Mouse (Mus musculus) megakaryocyte progenitor cell, adult 5-6 weeks (primary cell): Measurements from ENCODE around the gene Tmem50b. TPM values are rescaled to one million over a fixed set of nuclear protein-coding genes. Genes with fewer than 3 reads are reported as not detected.

Source experiments
- ATAC-seq: replicated peaks from 2 replicates; pipeline ENCODE4 v1.8.0; 2016; ENCODE audit warnings: mild to moderate bottlenecking, moderate TSS enrichment, inconsistent platforms; ENCODE audit not compliant: poor library complexity
- total RNA-seq, 2 experiments: library from RNA; stranded (forward) in 1 of 2; stranded (reverse) in 1 of 2; fragments of 157-497, 149-512 nt in 1 of 2; fragments of 200-1000 nt in 1 of 2; gene quantifications; 2 replicates each; pipeline versions ENCODE4 v1.2.3 to v1.2.4; 2015 to 2017

Gene Tmem50b
- total RNA-seq, 2 experiments from 2014 or later = 44.3 to 51.9 TPM

GRCm38 (mm10) chr16:91611248-91611647 lies 13.6 kb upstream of the Tmem50b start:
- ATAC-seq = peak; percentile 64

DNA sequence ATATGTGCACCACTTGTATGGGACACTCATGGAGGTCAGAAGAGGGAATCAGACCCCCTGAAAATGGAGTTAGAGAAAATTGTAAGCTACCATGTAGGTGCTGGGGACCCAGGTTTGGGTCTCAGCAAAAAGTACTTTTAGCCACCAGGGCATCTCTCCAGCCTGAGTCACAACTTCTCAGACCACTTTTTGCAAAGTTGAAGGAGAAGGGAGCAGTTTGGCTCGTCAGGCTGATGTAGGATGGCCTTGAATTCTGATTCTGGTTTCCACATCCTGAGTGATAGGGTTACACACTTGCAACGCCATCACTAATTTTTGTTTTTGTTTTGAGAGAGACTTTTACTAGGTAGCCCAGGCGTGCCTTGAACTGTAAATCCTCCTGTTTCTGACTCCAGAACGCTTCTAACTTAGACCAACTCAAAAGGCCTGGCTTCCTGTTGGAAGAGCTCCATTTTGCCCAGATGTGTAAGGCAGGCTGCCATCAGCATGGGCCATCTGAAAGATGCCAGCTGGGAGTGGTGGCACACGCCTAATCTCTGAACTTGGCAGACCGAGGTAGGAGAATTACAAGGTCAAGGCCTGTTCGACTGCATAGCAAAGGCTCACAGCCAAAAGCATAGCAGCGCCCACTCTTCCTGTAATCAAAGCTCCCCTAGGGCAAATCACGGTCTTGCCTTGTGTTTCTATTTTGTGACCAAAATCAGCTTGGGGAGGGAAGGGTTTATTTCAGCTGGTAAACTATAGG lies 12.1 kb upstream of the Tmem50b start:
- no peak for ATAC-seq

DNA sequence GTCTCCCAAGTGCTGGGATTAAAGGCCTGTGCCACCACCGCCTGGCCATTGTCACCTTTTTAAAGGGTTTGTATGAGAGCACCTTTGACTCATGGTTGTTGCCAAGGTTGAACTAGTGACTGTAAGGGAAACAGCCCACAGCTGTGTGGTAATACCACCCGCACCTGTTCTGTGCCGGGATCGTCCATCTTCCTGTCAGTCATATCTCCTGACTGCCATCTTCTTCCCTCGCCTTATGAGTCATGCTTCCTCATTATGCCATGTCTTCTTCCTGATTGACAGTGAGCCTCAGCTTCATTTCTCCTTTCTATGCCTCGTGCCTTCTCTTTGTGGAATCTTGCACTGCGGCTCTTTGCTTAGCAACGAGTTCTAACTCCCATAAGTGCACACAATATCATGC lies 9.4 kb upstream of the Tmem50b start:
- ATAC-seq = peak; percentile 86

DNA sequence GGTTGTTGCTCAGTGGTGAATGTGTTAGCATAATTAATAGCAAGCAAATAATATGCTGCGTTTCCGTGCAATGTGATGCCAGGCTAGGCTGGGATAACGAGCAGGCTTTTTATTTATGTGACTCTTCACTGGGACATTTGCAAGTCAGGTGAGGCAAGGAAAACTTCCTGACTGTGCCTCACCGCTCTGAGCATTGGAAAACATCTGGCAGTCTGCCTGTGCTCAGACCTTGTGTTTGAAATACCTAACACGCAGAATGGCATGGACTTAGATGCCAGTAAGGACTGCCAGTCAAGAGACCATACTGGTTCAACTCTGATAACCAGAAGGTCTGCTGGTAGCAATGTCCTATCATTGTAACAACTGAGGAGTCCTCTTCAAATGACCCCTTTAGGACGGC lies 7.6 kb upstream of the Tmem50b start:
- ATAC-seq = no peak

- peak; percentile 18 for ATAC-seq
These were observed 4.1 kb upstream of the Tmem50b start for GRCm38 (mm10) chr16:91601693-91602092.

- ATAC-seq = no peak
These were observed 3.5 kb upstream of the Tmem50b start for GRCm38 (mm10) chr16:91601081-91601480.

- ATAC-seq = no peak
These were observed 1.6 kb upstream of the Tmem50b start for GRCm38 (mm10) chr16:91599242-91599641.

DNA sequence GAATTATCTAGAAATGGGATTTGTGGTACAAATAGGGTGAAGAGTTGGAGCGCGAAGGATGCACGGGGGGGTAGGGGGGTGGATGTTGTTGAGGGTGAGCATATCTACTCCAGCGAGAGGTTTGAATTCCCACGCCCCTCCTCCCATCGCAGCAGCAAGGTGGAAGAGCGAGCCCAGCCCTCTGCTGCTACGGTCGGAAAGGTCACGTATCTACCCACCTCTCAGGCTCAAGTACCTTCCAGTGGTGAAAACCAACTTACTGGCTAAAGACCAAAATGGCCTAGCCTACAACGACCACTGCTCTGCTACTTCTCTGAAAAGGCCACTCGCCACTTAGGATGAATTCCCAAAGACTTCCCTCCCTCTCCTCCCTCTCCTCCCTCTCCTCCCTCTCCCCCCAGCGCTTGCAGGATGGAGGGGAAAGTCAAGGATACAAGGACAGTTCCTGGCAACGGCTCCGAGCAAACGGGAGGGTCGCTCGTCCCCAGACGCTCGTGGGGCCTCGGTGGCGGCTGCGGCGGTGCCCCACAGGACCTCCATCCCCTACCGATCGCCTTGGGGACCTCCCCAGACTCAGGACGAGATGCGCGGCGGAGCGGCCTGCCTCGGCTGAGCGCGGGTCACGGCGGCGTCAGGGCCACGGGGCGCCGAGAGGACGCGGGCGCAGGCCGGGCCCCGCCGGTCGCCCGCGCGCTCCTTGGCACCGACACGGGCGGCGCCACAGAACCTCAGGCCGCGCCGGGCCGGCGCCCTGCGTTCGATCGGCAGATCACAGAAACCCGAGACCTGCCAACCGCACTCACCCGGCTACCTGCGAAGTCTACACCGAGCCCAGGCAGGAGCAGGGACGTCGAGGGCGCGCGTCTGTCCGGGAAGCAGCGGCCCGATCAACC lies 575 bp downstream of the Tmem50b start:
- peak; percentile 9; the same call in 1 of the 2 replicates for ATAC-seq

GRCm38 (mm10) chr16:91596397-91596778 lies 1.2 kb downstream of the Tmem50b start:
- ATAC-seq = peak; percentile 43

- no peak for ATAC-seq
These were observed 2.5 kb downstream of the Tmem50b start for GRCm38 (mm10) chr16:91595076-91595475.

GRCm38 (mm10) chr16:91593262-91593661 lies 4.3 kb downstream of the Tmem50b start:
- no peak for ATAC-seq

GRCm38 (mm10) chr16:91592162-91592561 lies 5.4 kb downstream of the Tmem50b start:
- ATAC-seq = no peak

DNA sequence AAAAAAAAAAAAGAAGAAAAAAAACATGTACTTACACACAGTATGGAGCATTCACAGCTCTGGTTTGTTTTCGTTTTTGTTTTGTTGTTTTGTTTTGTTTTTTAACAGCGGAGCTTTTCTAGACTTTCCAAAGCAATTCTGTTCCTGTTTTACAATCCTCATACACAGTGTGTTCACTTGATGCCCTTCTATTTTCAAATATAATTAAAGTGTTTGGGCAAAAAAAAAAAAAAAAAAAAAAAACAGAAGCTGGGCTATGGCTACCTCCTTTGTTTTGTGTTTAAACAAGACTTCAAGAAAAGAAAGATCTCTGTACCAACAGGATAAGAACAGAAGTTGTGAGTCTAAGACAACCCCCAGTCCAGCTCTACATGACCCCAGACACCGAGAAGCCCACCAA lies 8.9 kb downstream of the Tmem50b start:
- ATAC-seq = no peak

DNA sequence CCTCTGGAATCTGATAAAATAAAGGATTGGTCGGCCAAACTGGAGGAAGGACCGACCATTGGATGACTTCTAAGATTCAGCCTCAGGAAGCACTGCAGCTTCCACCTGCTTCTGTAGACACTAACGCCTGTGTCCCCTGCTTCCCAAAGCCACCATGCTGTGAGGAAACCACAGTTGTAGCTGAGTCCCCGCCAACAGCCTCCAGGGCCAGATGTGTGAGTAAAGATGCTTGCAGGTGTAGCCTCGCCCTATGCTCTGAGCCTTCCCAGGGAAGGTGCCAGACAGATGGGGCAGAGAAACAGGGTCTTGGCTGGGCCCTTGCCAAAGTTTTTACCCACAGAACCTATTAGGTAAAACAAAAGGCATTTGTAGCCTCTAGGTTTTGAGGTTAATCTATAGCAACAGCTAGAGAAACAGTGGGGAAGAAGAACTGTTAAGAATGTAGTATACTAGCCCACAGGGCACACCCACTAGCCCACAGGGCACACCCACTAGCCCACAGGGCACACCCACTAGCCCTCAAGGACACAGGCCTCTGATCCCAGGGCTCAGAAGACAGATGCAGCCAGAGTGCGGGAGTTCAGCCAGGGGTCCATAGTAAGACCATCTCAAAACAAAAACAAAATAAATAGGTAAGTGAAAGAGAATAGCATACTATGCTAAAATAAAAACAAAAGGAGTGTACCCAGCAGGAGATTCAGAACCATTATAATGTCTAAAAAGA lies 9.7 kb downstream of the Tmem50b start:
- peak; percentile 75 for ATAC-seq

DNA sequence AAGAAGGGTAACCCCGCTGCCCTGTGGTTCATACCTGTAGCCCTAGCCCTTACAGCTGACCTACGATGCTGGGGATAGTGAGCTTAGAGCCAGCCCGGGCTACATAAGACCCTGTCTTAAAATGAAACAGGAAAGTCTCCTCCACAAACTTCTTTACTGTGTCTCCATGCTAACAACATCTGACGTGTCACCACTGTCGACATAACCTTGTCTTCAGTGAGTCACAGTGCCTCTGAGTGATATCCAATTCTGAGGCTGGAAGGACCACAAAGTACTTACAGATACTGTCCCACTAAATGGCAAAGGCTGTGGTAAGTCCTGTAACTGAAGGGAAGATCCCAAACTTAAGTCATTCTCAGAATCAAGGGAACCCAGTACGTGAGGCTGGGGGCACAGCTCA lies 11.4 kb downstream of the Tmem50b start:
- ATAC-seq = no peak

DNA sequence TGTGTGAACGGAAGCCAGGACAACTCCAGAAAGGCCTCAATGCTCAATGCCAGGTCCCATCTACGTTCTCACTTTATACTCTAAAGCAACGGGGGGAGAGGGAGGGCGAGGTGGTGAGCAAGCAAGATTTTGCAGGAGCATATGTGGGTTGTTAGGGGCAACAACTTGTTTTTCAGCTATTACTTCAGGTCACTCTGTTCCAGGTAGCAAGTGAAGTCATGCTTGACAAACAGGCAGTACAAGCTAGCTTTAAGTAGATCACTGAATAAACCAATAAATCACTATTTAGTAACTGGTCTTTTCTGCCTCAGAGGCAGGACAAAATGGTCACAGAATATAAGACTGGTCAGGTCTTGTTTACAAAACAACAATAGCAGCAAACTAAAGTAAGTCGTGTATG lies 12.0 kb downstream of the Tmem50b start:
- ATAC-seq = no peak

DNA sequence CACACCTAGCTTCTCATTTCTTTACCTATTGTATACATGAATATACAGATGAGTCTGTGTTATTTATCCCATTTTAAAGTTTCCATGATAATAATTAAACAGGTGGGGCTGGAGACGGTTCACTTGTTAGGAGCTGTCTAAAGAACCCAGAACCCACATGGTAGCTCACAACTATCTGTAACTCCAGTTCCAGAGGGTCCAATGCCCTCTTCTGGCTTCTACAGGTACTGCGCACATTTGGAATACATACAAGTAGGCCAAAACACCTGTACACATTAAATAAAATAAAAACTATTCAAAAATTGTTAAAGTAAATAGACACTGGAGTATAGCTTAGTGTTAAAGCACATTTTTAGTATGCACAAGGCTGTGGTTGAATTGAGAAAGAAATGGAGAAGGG lies 15.3 kb downstream of the Tmem50b start:
- ATAC-seq = peak; percentile 72

DNA sequence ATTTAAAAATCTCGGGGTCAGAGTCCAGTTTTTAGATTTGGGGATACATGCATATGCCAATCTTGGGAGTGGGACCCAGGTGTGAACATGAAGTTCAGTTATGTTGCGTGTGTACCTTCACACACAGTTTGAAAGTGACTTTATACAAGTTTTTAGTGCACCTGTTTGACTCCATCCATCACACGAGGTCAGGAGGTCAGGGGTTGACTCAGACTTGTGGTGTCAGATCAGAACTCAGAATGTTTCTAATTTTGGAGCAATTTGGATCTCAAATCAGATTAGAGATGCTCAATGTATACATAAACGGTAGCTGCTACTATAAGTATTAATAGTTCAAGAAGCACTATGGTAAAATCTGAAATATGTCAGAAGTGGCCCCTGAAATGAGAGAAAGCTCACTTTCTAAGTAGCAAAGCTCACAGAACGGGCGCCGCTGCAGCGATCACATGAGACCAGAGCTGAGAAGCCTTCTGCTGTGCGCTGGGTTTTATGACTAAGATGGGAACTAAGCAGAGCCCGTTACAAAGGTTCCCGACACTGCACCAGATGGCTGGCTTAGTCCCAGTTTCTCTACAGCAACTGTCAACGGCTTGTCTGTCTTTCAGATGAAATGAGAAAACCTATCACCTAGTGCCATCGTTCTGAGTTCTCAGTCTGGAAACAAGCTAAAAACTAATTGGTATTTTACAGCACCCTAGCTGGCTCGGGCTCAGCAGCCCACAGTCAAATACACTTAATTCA lies 18.4 kb downstream of the Tmem50b start:
- ATAC-seq = no peak

DNA sequence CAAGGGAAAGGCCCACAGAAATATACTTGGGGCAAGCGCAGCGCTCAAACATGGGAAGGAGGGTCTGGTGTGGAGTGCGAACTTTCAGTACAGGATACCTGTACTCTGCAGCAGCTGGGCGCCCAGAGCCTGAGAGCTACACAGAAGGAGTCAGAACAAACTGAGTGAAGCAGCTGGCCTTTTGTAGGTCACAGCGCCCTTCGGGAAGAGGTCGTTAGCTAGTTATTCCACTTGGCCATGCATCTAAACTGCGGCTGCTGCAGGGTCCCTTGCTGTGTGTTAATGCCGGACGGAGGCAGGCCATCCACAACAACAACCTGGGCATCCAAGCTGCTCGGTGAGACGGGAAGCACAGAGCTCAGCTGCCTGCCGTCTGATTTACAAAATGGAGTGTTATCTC lies 22.4 kb downstream of the Tmem50b start:
- no peak for ATAC-seq

- ATAC-seq = no peak
These were observed 26.5 kb downstream of the Tmem50b start for GRCm38 (mm10) chr16:91571105-91571504.

DNA sequence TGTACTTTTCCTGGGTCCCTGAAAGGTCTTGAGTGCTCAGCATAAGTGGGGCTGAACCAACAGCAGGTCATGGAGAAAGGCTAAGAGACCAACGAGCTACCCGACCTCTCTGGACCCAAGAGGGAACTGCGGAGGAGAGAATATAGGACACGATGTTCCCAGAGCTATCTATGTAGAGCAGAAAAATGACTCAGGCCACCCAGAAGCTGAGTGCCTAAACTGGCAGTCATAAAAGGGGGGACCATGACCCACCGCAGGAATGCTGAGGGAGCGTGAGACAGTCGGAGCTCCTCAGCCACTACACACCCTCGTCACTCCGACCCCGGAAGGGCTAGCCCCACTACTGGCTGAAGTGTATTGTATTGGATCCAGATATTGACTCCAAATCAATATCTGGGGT lies 28.6 kb downstream of the Tmem50b start:
- no peak for ATAC-seq
